Mouse (Mus musculus): ENCODE data around the gene Tspan18. TPM values are rescaled to one million over a fixed set of nuclear protein-coding genes. Genes with fewer than 3 reads are reported as not detected.

Gene Tspan18
- polyA plus RNA-seq, 1 experiment from 2014 or later: 27.8 TPM

DNA sequence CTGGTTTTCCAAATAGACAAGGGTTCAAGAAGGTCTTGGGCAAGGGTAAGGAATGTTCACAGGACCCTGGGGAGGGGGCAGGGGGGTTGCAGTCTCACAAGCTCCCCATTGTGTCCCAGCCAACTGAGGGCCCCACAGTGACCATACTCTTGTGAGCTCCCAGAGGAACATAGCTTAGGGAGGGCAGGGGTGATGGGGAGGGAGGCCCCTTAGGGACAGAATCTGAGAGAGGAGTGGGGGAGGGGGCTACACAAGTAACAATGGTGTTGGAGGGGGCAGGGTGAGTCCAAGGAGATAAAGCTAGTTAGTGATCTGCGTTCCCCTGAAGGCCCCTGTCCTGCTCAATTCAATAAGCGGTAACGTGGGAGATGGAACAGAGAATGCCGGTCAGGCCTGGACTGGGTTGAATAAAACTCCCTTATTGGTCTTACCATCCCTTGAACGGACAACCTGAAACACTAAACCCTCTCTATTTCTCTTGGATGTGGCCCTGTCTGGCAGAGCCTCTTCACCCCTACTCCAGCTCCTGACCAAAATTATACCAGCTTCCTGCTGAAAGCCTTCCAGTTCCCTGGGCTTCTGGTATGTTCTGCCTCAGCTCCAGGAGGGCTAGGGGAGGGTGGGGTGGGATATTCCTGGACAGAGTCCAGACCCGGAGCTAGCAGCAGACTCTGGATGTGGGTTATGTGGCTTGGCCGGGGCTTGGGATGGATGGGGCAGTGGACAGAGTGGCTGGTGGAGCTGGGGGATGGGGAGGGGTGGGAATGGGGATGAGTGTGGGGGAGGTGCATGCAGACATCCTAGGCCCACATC is 50.6 kb downstream of the Tspan18 start:
- Histone ChIP-seq H3K27me3 (ENCODE audit: control insufficient read depth, insufficient read depth, low read length) (no peaks in the 10 kb centered on the region), H3K9me3 (ENCODE audit: control insufficient read depth, low read length) (no peaks in the 10 kb centered on the region), H3K9ac (replicated peaks; ENCODE audit: low read length) (no peak overlapping the region), H3K36me3 (ENCODE audit: control insufficient read depth, insufficient read depth, low read length) (no peaks in the 10 kb centered on the region), H3K4me3 (replicated peaks; ENCODE audit: low read depth, low read length) (no peak overlapping the region), H3K4me2 (ENCODE audit: low read length) (no peak overlapping the region), H3K4me1 (ENCODE audit: control insufficient read depth, insufficient read depth, low read length) (peaks cover 82% of the 10 kb centered on the region), H3K27ac (replicated peaks; ENCODE audit: low read depth, low read length) (peak overlapping the region; percentile 93; the same call in 1 of the 2 replicates)
- 15% methylated on average over 7 of the region's 7 CpGs for WGBS
- ATAC-seq (ENCODE audit: low FRiP score, low TSS enrichment) (no peak), DNase-seq (no peak)

DNA sequence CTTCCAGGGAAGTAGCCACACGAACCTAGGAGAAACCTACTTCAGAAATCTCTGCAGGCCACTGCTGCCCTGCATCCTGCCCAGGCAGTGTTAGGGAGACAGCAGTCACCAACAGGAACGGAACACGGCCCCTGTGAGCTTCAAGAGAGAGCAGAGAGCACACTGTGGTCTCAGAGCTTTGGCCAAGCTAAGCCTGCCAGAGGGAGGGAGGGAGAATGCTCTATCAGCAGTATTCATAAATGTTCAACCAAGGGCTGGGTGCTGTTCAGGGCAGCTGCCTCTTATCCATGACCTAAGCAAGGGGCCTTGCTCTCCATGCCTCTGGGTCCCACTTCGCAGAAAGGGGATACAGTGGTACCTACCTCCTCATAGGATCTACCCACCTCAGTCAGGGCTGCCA is 51.7 kb downstream of the Tspan18 start:
- H3K9me3 ChIP-seq (ENCODE audit: control insufficient read depth, low read length): no peaks in the 10 kb centered on the region
- WGBS: 88% methylated on average over 4 of the region's 4 CpGs
- no peak overlapping the region; the same call in 1 of the 2 replicates for H3K27ac ChIP-seq (replicated peaks; ENCODE audit: low read depth, low read length)
- peaks cover 81% of the 10 kb centered on the region for H3K4me1 ChIP-seq (ENCODE audit: control insufficient read depth, insufficient read depth, low read length)
- ATAC-seq (ENCODE audit: low FRiP score, low TSS enrichment): no peak
- H3K9ac ChIP-seq (replicated peaks; ENCODE audit: low read length): no peak overlapping the region
- H3K4me2 ChIP-seq (ENCODE audit: low read length): no peak overlapping the region
- no peak overlapping the region for H3K4me3 ChIP-seq (replicated peaks; ENCODE audit: low read depth, low read length)
- DNase-seq: no peak
- H3K27me3 ChIP-seq (ENCODE audit: control insufficient read depth, insufficient read depth, low read length): no peaks in the 10 kb centered on the region
- no peaks in the 10 kb centered on the region for H3K36me3 ChIP-seq (ENCODE audit: control insufficient read depth, insufficient read depth, low read length)

GRCm38 (mm10) chr2:93281466-93281865 is 52.8 kb downstream of the Tspan18 start:
- WGBS: 78% methylated on average over 6 of the region's 6 CpGs

GRCm38 (mm10) chr2:93280117-93280620 is 54.1 kb downstream of the Tspan18 start:
- Histone ChIP-seq H3K4me3 (replicated peaks; ENCODE audit: low read depth, low read length) (no peak overlapping the region), H3K27me3 (ENCODE audit: control insufficient read depth, insufficient read depth, low read length) (no peaks in the 10 kb centered on the region), H3K4me1 (ENCODE audit: control insufficient read depth, insufficient read depth, low read length) (peaks cover 66% of the 10 kb centered on the region), H3K27ac (replicated peaks; ENCODE audit: low read depth, low read length) (peak overlapping the region; percentile 82), H3K4me2 (ENCODE audit: low read length) (no peak overlapping the region), H3K9ac (replicated peaks; ENCODE audit: low read length) (no peak overlapping the region), H3K36me3 (ENCODE audit: control insufficient read depth, insufficient read depth, low read length) (no peaks in the 10 kb centered on the region), H3K9me3 (ENCODE audit: control insufficient read depth, low read length) (no peaks in the 10 kb centered on the region)
- 20% methylated on average over 2 of the region's 2 CpGs for WGBS
- DNase-seq (peak; percentile 64), ATAC-seq (ENCODE audit: low FRiP score, low TSS enrichment) (0 out of 2 replicates have a peak, but pooled peaks have one; percentile 31)

More at GRCm38 (mm10) chr2:93281466-93281865, 52.8 kb downstream of the Tspan18 start:
- ATAC-seq (ENCODE audit: low FRiP score, low TSS enrichment) (no peak), DNase-seq (no peak)
- Histone ChIP-seq H3K4me3 (replicated peaks; ENCODE audit: low read depth, low read length) (no peak overlapping the region), H3K9me3 (ENCODE audit: control insufficient read depth, low read length) (no peaks in the 10 kb centered on the region), H3K36me3 (ENCODE audit: control insufficient read depth, insufficient read depth, low read length) (no peaks in the 10 kb centered on the region), H3K27ac (replicated peaks; ENCODE audit: low read depth, low read length) (no peak overlapping the region), H3K9ac (replicated peaks; ENCODE audit: low read length) (no peak overlapping the region), H3K4me1 (ENCODE audit: control insufficient read depth, insufficient read depth, low read length) (peaks cover 79% of the 10 kb centered on the region), H3K27me3 (ENCODE audit: control insufficient read depth, insufficient read depth, low read length) (no peaks in the 10 kb centered on the region), H3K4me2 (ENCODE audit: low read length) (no peak overlapping the region)

- 9% methylated on average over 11 of the region's 11 CpGs for WGBS
These were observed 55.9 kb downstream of the Tspan18 start for GRCm38 (mm10) chr2:93278181-93278975.

DNA sequence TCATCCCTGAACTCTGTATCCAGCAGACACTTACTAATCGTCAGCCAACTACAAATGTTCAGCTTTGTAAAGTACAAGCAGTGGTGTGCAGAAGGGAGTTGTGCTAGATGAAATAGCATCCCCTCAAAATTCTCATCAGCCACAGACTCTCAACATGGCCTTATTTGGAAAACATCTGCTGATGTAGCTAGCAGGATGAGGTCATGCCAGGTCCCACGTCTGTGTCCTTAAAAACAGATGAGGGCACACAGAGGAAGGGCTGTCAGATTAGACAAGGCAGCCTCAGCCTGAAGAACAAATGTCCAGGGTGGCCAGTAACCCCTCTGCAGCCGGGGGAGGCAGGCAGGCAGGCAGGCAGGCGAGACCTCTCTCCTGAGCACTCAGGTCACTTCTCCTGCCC is 56.8 kb downstream of the Tspan18 start:
- H3K9ac ChIP-seq (replicated peaks; ENCODE audit: low read length): 0 out of 2 replicates have a peak overlapping the region, but pooled peaks have one; percentile 1
- peaks cover 62% of the 10 kb centered on the region for H3K4me1 ChIP-seq (ENCODE audit: control insufficient read depth, insufficient read depth, low read length)
- H3K4me2 ChIP-seq (ENCODE audit: low read length): no peak overlapping the region
- H3K27me3 ChIP-seq (ENCODE audit: control insufficient read depth, insufficient read depth, low read length): no peaks in the 10 kb centered on the region
- peak overlapping the region; percentile 39; the same call in 1 of the 2 replicates for H3K27ac ChIP-seq (replicated peaks; ENCODE audit: low read depth, low read length)
- H3K4me3 ChIP-seq (replicated peaks; ENCODE audit: low read depth, low read length): no peak overlapping the region
- ATAC-seq (ENCODE audit: low FRiP score, low TSS enrichment) (no peak), DNase-seq (no peak)
- H3K36me3 ChIP-seq (ENCODE audit: control insufficient read depth, insufficient read depth, low read length): no peaks in the 10 kb centered on the region
- WGBS: 21% methylated on average over 4 of the region's 4 CpGs
- H3K9me3 ChIP-seq (ENCODE audit: control insufficient read depth, low read length): no peaks in the 10 kb centered on the region

More at GRCm38 (mm10) chr2:93278181-93278975, 55.9 kb downstream of the Tspan18 start:
- Histone ChIP-seq H3K4me3 (replicated peaks; ENCODE audit: low read depth, low read length) (no peak overlapping the region), H3K36me3 (ENCODE audit: control insufficient read depth, insufficient read depth, low read length) (no peaks in the 10 kb centered on the region), H3K9ac (replicated peaks; ENCODE audit: low read length) (no peak overlapping the region), H3K27me3 (ENCODE audit: control insufficient read depth, insufficient read depth, low read length) (no peaks in the 10 kb centered on the region), H3K9me3 (ENCODE audit: control insufficient read depth, low read length) (no peaks in the 10 kb centered on the region), H3K27ac (replicated peaks; ENCODE audit: low read depth, low read length) (peak overlapping the region; percentile 39), H3K4me2 (ENCODE audit: low read length) (no peak overlapping the region), H3K4me1 (ENCODE audit: control insufficient read depth, insufficient read depth, low read length) (peaks cover 63% of the 10 kb centered on the region)
- peak; percentile 67; the same call in 1 of the 2 replicates for ATAC-seq (ENCODE audit: low FRiP score, low TSS enrichment)
- peak; percentile 62 for DNase-seq

GRCm38 (mm10) chr2:93276026-93276425 is 58.3 kb downstream of the Tspan18 start:
- ATAC-seq (ENCODE audit: low FRiP score, low TSS enrichment) (no peak), DNase-seq (no peak)
- Histone ChIP-seq H3K27ac (replicated peaks; ENCODE audit: low read depth, low read length) (no peak overlapping the region), H3K36me3 (ENCODE audit: control insufficient read depth, insufficient read depth, low read length) (no peaks in the 10 kb centered on the region), H3K4me1 (ENCODE audit: control insufficient read depth, insufficient read depth, low read length) (peaks cover 61% of the 10 kb centered on the region), H3K27me3 (ENCODE audit: control insufficient read depth, insufficient read depth, low read length) (no peaks in the 10 kb centered on the region), H3K4me3 (replicated peaks; ENCODE audit: low read depth, low read length) (no peak overlapping the region), H3K9ac (replicated peaks; ENCODE audit: low read length) (no peak overlapping the region), H3K4me2 (ENCODE audit: low read length) (no peak overlapping the region), H3K9me3 (ENCODE audit: control insufficient read depth, low read length) (no peaks in the 10 kb centered on the region)
- WGBS: 92% methylated on average over 7 of the region's 7 CpGs

- peaks cover 41% of the 10 kb centered on the region for H3K4me1 ChIP-seq (ENCODE audit: control insufficient read depth, insufficient read depth, low read length)
These were observed 60.4 kb downstream of the Tspan18 start for GRCm38 (mm10) chr2:93273916-93274315.

More at GRCm38 (mm10) chr2:93273916-93274315, 60.4 kb downstream of the Tspan18 start:
- no peaks in the 10 kb centered on the region for H3K36me3 ChIP-seq (ENCODE audit: control insufficient read depth, insufficient read depth, low read length)
- H3K9ac ChIP-seq (replicated peaks; ENCODE audit: low read length): no peak overlapping the region
- no peak overlapping the region for H3K4me3 ChIP-seq (replicated peaks; ENCODE audit: low read depth, low read length)
- DNase-seq: peak; percentile 66
- H3K9me3 ChIP-seq (ENCODE audit: control insufficient read depth, low read length): no peaks in the 10 kb centered on the region
- H3K4me2 ChIP-seq (ENCODE audit: low read length): no peak overlapping the region
- H3K27ac ChIP-seq (replicated peaks; ENCODE audit: low read depth, low read length): 0 out of 2 replicates have a peak overlapping the region, but pooled peaks have one; percentile 60
- ATAC-seq (ENCODE audit: low FRiP score, low TSS enrichment): no peak
- H3K27me3 ChIP-seq (ENCODE audit: control insufficient read depth, insufficient read depth, low read length): no peaks in the 10 kb centered on the region
- WGBS: 5% methylated on average over 1 of the region's 1 CpGs

Data from midbrain, embryonic 14.5 days (tissue).